Mouse (Mus musculus) bone marrow, adult 2 months (tissue): ENCODE measurements around the gene Cybc1.

Experiments used
- CTCF ChIP-seq: fragments of 200-500 bp; IDR thresholded peaks from 2 replicates; pipeline ENCODE4 v1.5.1; 2011; ENCODE audit warnings: low read length, control low read depth; ENCODE audit not compliant: control insufficient read depth, insufficient read depth
- POLR2A ChIP-seq: fragments of 200-500 bp; IDR thresholded peaks from 2 replicates; pipeline ENCODE4 v1.6.1; 2011; ENCODE audit warnings: low read depth, mild to moderate bottlenecking, control low read depth, low read length, borderline replicate concordance; ENCODE audit not compliant: control insufficient read depth

GRCm38 (mm10) chr11:121236564-121237344 is 7.6 kb upstream of the Cybc1 start, which contains the start of gene Narf:
- TF ChIP-seq CTCF (peak; percentile 56; the same call in 1 of the 2 replicates), POLR2A (peak; percentile 97)
